Mouse (Mus musculus): ENCODE measurements around the gene Atg4d.

GRCm38 (mm10) chr9:21290589-21290988, 25.5 kb downstream of the Atg4d start:
- no peak for TF ChIP-seq CTCF (conservative IDR thresholded peaks at IDR 0.05; ENCODE audit: low read length)
- no peak for TF ChIP-seq NANOG (IDR thresholded peaks at IDR 0.05; ENCODE audit: borderline replicate concordance, low read length)

Data from E14TG2a.4 (cell line).